Mouse (Mus musculus) heart, postnatal 10 days (tissue): Measurements from ENCODE around the gene Gm28374. TPM values are rescaled to one million over a fixed set of nuclear protein-coding genes. Genes with fewer than 3 reads are reported as not detected.
"Not testable (repeated sequence)": the region's sequence is repeated elsewhere in the genome, so short reads cannot be mapped to it uniquely, and the experiment has no call there.

ENCODE experiments used
- DNase-seq, 2 experiments: peaks; one replicate each; pipeline ENCODE4 v3.0.0; 2021
- intact Hi-C: fragments of 180-260 bp; cut with DNase I; formaldehyde crosslinking; loops from one replicate; pipeline ENCODE4 v1.15.1; 2025
- total RNA-seq, 2 experiments: library from RNA; stranded (reverse); gene quantifications; 2 replicates each; pipeline ENCODE4 v1.2.3; 2021

Gm28374 gene
- total RNA-seq, 2 experiments from 2014 or later, result not detected

DNA sequence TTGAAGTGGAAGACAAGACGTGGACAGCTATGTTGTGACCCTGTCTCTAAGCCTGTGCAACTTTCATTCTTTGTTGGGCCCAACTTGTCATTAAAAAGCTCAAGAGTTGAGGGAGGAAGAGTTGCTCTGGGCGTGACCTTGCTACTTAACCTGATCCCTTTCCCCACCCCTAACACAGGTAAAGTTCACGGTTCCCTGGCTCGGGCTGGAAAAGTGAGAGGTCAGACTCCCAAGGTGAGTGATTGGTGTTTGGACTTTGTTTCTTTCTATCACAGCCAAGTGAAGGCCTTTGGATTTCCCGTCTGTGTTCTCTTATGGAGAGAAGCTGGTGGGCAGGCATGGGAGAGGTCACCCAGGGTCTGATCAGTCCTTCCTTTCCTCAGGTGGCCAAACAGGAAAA is 23.1 kb downstream of the Gm28374 start:
- intact Hi-C loops, result no loop called here
- no peak for DNase-seq

DNA sequence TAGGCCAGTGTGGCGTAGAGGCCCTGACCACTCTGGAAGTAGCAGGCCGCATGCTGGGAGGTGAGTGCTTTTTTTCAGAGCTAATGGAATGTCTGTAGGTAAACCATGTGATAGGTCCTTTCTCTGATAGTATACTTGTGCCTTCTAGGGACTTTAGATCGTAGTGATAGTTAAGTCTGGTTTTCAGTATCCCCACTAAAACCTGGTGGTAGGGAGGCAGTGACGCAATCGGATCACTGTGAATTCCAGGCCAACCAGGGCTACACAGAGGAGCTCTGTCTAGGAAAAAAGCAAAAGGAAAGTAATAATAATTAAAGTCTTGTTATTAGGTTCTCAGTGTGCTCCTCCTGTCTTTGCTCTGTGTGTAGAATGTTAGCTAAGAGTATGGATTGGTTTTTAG is 23.5 kb downstream of the Gm28374 start:
- intact Hi-C loops, result no loop called here
- DNase-seq, result no peak

DNA sequence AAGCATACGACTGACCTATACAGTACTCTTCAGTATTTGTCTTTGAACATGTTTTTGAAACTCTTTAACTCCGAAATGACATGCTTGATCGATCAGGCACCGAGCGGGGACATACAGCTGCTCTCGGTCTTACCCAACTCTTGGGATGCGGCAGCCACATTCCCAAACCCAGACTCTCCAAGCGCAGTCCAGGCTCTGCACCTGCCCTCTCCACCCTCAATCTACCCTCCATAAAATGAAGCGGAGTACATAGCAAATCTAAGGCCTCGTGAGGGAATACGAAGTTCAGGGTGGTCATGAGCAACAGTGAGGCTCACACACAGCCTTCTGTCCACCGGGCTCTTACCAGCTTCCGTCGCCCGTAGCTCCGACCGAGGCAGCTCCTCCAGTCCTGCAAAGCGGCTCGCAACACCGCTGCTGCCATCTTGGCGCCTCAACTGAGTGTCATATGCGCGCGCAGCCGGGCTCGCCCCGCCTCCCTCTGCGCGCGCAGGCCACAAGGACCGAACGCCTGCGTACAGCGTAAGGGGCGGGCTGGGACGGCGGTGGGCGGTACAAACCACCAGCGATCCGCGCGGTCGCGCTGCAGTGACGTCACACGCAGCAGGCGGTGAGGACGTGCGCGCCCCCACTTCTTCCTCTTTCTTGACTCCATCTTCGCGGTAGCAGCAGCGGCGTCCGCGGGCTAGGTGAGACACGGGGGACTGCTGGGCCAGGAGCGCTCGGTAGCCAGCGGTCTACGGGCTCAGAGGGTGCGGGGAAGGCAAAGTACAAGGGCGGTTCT is 24.6 kb downstream of the Gm28374 start, which contains the start of the genes Mrpl49 and Fau:
TSS of gene Mrpl49 (minus strand) at position 473 of the 784 bp plus-strand sequence.
TSS of gene Fau (plus strand) at position 532 of the 784 bp plus-strand sequence.
- DNase-seq, result peak; percentile 99

DNA sequence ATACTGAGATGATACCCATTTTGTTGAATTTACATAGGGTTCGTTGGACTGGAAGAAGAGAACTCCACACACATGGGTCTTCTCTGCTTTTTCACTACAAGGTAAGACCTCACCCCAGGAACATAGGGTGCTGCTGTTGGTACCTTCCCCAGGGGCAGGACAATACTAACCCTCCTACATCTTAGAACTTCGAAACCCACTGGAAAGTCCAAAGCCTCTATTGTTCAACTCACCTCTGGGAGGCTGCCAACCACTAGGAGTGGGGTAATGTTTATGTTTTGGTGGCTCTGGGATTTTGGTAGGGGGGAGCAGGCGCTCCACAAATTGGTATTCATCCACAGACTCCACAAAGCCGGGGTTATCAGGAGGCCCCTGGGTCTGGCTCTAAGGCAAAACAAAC is 25.4 kb downstream of the Gm28374 start:
- no peak for DNase-seq
- intact Hi-C loops, result no loop called here

More for the DNA sequence above, 24.6 kb downstream of the Gm28374 start, which contains the start of the genes Mrpl49 and Fau:
- intact Hi-C loops, result no loop called here

DNA sequence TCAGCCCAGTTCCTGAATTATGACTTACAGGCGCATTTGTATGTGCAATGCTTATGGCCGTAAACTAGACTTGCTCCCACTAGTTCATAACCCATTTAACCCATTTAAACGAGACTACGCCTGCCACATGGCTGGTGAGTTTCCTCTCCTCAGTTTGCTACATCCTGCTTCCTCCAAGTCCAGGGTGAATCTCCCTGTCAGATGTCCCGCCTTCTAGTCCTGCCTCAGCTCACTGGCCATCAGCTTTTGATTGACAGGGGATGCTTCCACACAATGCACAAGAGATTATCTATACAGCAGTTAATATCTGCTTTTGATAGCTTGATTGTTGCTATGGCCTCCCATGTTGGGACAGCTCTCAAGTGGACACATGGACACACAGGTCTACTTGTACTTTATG is 27.8 kb downstream of the Gm28374 start:
- intact Hi-C loops, result no loop called here
- no peak for DNase-seq

DNA sequence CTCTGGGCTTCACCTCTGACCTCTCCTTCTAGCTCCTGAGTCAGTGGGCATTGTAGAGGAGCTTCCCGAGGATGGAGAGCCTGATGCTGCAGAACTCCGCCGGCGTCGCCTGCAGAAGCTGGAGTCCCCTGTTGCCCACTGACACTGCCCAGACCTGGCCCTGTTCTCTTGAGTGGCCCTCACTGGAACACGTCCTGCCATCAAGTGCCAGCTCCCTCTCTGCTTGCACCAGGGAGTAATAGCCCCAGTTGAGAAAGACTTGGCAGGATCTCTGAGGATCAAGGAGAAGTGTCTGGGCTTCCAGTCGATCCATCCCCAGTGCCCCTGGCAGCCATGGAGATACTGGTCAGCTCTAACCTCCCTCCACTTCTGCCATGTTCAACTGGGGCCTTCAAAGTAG is 29.5 kb downstream of the Gm28374 start:
- DNase-seq, result no peak
- intact Hi-C loops, result no loop called here

DNA sequence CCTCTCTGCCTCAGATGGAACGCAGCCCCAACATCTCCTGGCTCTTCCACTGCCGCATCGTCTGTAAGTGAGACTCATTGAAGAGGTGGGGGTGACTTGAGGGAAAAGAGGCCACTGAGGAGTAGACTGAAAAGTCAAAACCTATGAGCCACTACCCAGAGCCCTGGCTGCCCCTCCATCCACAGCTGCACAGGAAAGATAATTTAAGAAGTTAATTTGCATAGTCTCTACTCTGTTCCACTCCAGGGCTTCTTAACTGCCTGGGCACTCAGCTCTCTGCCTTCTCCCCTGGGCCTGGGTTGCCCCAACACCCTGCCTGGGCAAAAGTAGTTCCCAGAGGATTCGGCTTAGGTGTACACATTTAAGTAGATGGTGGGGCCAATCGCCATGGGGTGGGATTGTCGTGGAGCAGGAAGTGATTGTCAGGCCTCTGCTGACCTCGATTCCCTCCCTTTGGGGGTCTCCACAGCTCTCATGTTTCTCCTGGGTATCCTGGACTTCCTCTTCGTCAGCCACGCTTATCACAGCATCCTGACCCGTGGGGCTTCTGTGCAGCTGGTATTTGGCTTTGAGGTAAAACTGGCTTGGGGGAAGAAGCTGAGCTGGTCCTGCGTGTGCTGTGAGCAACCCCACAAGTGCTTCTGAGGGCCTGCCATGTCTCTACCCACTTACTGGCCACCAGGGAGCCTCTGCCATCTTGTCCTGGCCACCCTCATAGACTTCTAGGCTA is 33.2 kb downstream of the Gm28374 start:
- intact Hi-C loops, result loop anchor here (5.0 kb wide), 1 partner anchor 78 kb away; the partner anchor contains the start of gene Snx15
- DNase-seq, result no peak

DNA sequence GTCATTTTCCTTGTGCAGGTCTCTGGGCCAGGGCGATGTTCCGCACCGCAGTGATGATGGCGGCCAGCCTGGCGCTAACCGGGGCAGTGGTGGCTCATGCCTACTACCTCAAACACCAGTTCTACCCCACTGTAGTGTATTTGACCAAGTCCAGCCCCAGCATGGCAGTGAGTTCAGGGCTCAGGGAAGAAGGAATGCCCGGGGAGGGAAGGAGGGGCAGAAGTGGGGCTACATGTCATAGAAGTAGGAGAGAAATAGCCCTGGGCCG is 34.2 kb downstream of the Gm28374 start:
- intact Hi-C loops, result loop anchor here (5.0 kb wide), 1 partner anchor 79 kb away; the partner anchor contains the start of gene Snx15
- DNase-seq, result no peak

DNA sequence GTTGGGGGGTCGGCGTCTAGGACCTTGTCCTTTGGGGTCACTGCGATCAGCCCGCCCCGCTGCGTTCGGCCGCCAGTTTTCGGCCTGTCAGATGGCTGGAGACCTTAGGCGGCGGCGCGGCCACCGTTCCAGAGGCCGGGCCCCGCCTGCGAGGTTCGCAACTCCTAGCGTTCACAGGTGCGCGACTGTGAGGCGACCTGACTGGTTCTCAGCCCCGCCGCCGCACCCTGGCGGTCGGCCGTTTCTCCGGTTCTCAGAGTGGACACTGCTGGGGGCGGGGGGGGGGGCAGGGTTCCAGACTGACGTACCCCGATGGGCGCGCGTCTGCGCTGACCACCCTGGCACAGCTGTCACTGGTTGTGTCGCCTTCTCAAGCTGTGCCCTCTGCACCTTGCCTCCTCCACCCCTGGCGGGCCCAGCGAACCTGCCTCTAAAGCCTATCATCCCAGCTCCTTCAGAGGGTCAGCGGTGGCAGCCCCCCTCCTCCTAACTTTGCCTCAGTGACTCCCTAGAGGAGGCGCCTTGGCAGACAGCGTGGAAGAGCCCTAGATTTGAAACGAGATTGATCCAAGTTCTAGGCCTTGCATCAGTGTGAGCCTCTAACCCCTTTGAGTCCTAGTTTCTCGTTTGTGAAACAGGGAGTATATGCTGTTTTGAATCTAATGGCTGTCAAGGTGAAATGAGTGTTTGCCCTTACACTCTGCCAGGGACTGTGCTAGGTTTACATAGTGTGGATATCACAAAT is 34.7 kb downstream of the Gm28374 start:
- intact Hi-C loops, result loop anchor here (5.0 kb wide), 1 partner anchor 80 kb away; the partner anchor contains the start of gene Snx15
- DNase-seq, result no peak

DNA sequence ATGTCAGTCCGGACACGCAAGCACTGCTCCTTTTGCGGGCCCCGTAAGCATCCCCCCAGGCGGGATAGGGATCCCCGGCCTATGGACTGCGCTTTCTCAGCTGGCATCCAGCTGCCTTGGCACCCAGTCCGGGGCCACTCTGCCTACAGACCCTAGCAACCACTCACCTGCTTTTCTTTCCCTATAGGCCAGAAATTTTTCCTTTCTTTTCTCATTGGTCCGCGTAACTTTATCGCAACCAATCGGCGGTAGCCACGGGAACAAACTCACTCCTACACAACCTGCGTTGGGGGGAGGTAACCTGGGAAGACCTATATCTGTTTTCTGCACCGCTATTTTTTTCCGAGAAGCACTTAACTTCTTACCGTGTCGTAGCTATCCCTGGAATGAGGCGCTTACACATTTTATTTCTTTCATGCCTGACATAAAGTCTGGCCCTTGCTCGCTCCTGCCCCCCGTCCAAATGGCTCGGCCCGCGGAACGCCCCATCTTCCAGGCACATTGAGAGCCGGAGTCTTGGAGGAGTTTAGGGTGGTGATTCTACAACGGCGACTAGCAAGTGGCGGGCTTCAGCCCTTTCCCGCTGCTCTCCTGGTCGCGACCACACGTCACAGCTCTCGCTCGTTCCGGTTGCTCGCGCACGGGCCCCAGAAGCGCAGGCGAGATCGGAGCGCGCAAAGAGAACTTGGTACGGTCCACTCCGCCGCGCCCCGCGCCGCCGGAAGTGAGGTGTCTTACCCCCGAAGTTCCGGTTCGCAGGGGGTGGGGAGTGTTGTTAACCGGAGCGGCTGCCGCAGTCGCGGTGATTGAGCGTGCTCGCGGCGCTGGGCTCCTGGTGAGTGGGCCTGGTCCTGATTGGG is 35.5 kb downstream of the Gm28374 start, which contains the start of gene Syvn1:
TSS of gene Syvn1 (plus strand) at position 283 of the 860 bp plus-strand sequence.
- DNase-seq, result peak; percentile 94 to 95
- intact Hi-C loops, result loop anchor here (5.0 kb wide), 1 partner anchor 81 kb away; the partner anchor contains the start of gene Snx15

DNA sequence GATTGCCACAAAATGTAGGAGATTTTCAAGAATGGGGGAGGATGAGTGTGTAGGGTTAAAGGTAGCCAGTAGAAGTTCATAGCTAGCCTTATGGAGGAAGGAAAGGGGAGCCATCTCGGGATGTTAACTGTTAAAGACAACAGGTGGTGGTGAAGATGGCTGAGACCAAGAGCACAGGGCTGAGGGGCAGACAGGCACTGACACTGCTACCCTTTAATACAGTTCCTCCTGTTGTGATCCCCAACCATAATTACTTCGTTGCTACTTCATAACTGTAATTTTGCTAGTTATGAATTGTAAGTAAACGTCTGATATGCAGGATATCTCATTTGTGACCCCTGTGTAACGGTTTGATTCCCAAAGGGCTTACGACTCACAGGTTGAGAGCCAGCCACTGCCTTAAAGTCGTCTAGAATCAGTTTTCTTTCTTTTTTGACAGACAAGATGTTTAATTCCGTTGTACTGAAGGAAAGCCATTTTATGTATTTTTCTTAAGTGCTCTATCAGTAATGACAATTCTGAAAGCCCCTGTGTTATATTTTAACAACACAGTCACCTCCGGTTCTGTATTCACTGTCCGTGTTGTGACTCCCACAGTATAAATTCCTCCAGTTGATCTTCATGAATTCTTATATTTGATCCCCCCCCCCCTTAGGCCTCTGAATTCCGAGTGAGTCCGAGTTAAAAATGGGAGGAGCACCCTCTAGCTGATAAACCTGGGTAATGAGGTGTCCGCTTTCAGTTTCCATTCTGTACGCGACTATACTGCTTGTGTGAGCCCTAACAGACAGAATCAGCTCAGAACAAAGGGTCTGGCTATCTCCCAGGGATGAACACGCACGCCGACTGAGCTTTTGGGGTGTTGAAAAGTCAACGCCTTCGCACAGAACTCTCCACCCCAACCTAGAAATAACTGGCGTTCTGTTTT is 36.4 kb downstream of the Gm28374 start:
- intact Hi-C loops, result loop anchor here (5.0 kb wide), 1 partner anchor 82 kb away; the partner anchor contains the start of gene Snx15
- no peak for DNase-seq

DNA sequence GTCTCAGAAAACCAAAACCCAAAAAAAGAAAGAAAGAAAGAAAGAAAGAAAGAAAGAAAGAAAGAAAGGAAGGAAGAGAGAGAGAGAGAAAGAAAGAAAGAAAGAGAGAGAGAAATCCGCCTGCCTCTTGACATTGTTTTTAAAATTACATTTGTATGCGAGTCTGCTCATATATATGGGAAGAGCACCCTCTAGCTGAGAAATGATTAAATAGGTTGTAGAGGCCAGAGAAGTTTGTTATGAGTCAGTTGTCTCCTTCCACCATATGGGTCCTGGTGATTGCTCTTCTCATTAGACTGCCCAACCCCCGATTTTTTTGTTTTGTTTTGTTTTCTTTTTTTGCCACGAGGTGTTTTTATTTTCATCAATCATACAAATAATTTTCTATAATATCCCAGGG is 38.0 kb downstream of the Gm28374 start:
- not testable (repeated sequence) for DNase-seq

DNA sequence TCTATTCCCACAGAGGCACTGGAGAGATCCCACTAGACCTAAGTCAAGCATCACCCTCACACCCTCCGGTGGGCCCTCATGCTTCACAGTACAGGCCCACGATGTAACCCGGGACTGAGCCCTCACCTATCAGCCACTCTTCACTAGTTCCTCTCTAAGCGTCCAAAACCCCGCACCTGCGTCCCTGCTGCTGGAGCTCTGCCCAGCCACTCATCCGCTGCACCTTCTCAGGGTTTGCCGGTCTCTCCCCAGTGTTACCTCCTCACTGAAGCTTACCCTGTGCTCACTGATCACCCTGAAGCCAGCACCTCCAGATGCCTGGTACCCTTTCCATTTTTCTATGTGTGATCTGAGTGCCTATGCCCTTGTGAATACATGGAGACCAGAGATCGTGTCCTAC is 39.8 kb downstream of the Gm28374 start:
- intact Hi-C loops, result no loop called here
- no peak for DNase-seq

More for the DNA sequence above, 38.0 kb downstream of the Gm28374 start:
- intact Hi-C loops, result loop anchor here (1.0 kb wide), 1 partner anchor 79 kb away; no protein-coding TSS in a partner anchor

DNA sequence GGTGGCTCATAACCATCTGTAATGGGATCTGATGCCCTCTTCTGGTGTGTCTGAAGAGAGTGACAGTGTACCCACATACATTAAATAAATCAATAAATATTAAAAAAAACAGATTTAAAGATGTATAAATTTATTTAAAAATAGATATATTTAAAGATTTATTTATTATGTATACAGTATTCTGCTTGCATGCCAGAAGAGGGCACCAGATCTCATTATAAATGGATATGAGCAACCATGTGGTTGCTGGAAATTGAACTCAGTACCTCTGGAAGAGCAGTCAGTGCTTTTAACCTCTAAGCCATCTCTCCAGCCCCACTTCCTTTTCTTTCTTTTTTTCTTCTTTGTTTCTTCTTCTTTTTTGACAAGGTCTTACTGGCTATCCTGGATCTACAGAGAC is 42.1 kb downstream of the Gm28374 start:
- no peak for DNase-seq

DNA sequence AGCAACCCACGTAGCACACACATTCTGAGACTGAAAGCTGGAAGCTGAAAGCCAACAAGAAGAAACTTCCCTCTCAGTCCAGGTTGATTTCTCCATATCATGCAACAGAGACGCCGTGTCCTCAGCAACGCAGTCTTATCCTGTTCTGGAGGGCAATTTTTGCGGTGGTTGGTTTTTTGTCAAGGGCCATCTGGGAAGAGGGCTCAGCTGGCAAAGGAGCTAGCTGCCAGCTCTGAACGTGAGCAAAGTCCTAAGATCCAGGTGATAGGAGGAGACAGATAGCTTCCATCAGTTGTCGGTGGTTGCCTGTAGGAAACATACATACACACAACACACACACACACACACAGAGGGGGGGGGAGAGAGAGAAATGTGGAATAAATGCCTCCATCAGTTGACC is 43.7 kb downstream of the Gm28374 start:
- intact Hi-C loops, result no loop called here
- DNase-seq, result no peak

More for the DNA sequence above, 42.1 kb downstream of the Gm28374 start:
- intact Hi-C loops, result no loop called here

DNA sequence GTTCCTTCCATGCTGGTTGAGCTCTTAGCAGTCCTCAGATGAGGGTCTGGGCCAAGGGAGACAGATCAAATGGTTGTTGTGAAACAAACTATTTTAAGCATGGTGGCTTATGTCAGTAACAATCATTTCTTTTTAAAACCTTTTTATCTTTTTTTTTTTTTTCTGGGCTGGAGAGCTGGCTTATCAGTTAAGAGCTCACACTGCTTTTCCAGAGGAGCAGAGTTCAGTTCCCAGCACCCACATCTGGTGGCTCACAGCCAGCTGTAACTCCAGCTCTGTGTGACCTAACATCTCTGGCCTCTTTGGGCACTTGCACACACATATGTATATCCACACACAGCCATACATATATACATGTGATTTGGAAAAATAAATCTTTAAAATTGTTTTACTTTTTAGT is 44.4 kb downstream of the Gm28374 start:
- intact Hi-C loops, result no loop called here
- DNase-seq, result no peak

DNA sequence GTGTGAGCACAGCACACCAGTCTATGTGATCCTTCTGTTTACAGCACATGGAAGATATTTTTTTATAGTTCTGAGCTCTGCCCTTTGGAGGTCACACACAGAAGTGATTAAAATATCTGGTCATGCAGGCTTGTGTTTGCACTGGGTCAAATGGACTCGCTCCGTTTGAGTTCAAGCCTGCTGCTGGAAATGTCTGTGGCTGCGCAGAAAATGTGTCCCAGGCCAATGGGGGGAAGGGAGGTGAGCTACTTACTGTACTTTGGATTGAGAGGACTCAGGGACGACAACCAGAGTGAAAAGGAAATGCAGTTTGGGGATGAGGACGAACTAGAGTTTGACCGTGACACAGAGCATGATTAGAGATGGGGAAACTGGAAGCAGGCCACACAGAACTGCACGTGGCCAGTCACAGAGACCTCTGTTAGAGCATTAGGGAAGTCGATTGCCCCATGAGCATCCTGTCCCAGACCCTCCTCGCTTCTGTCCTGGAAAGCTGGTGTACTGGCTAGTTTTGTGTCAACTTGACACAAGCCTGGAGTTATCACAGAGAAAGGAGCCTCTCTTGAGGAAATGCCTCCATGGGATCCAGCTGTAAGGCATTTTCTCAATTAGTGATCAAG is 46.0 kb downstream of the Gm28374 start:
- intact Hi-C loops, result no loop called here
- DNase-seq, result no peak

DNA sequence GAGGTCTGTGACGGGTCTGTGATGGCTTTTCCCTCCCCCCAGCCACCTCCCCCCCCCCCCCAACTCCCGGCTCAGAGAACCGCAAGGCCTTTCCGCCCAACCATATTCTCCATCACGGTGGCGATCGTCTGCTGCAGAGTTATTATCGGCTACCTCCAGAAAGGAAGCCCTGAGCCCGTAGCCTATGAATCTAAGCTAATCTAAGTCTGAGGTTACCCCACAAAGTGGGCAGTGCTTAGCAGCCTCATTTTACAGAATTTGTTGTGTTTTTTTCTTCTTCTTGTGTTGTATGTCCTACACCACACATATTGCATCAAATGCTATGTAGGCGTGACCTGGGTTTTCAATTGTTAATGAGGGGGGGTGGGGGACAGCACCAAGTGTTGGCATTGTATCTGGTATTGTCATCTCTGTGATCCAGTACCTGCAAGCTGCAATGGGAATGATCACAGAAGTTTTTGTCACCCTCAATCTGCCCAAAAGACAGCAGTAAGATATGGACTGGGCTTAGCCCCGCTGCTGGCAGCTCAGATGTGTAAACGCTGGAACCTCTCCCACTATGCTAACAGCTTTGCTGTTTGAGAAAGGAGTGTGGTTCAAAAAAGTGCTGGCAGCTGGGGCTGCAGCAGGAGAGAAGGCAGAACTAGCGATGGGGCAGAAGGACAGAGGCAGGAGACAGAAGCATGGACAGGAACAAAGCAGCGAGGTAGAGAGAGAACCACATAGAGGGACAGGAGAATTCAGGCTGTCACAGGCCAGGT is 51.4 kb downstream of the Gm28374 start:
- no peak for DNase-seq
- intact Hi-C loops, result no loop called here
